Mouse (Mus musculus) heart, adult 2 months (tissue): ENCODE data around the gene Gpr27.

ENCODE experiments used
- CTCF ChIP-seq: fragments of 200-600 bp; IDR thresholded peaks from 2 replicates; pipeline ENCODE4 v1.8.1; 2022; ENCODE audit warnings: antibody characterized with exemption, mild to moderate bottlenecking, moderate library complexity
- EP300 ChIP-seq: fragments of 200-500 bp; IDR thresholded peaks from 2 replicates; pipeline ENCODE4 v1.6.1; 2011; ENCODE audit warnings: low read depth, low read length, control low read depth; ENCODE audit not compliant: insufficient read depth
- POLR2A ChIP-seq: fragments of 200-500 bp; IDR thresholded peaks from 2 replicates; pipeline ENCODE4 v1.6.1; 2011; ENCODE audit warnings: mild to moderate bottlenecking, low read depth, low read length, control low read depth; ENCODE audit not compliant: insufficient read depth

DNA sequence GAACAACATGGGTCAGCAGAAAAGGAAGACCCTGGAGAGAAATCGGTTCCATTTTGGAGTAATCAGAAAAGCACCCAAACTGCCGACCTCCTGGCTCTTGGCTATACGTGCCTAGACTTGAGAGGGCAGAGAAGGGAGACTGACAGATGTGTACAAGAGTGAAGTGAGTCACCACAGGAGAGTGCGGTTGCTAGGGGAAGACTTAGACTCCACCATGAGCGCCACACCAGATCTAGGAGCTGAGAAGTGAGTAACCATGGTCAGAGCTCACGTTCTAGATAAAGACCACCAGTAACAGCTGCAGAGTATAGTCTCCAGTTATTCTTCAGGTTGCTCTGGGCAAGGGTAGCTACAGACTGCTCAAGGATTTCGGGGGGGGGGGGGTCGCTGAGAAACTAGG, 29.2 kb upstream of the Gpr27 start:
- no peak for TF ChIP-seq POLR2A
- no peak for TF ChIP-seq EP300
- no peak for TF ChIP-seq CTCF
